Mouse (Mus musculus): ENCODE results near the gene Ppp1r13b.

Gene Ppp1r13b

DNA sequence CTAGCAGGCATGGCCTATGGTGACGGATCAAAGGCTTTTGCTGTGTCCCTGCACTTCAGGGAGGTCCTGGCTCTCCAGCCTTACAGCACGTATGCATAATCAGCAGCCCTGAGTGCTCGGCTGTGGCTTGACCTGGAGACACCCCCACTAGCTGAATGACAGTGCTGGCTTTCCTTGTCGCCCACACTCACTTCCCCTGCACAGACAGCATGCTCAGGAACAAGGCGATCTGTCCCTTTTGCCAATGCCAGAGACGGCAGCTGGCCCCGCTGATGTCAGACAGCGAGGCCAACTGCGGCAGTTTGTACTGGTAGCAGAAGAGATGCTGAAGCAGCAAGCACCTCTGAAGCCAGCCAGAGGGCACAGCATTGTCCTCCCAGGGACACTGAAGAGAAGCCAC, 12.1 kb upstream of the Ppp1r13b start:
- no peak for DNase-seq (ENCODE audit: low read depth in 2 of 2, low spot score in 2 of 2)

DNA sequence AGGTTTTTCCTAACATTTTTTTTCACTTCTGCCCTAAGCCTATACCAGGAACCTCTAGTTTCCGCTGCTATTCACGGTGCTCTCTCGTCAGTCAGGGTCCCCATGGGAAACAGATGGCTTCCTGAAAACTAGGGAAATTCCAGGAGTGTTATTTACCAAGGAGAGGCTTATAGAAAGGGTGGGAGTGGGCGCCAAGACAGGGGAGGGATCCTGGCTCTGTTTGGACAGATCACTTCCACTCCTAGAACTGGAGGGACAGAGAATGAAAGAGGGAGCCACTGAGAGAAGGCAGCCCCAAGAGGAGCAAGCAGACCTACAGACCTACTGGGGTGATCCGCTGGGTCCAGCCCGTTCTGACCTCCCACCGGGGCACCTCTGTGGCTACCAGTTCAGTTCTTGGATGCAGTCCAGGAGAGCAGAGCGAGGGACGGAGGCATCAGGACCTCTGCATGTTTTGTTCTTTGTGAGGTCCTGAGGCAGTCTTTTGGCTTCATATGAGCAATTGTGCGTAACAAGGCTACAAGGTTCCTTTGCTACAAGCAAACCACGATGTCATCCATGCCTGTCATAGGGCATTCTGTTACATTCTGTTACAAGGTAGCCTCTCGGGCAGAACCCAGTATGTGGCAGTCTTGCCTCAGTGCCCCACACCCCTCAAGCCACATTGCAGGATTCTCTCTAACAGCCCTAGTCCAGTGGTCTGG, 8.8 kb upstream of the Ppp1r13b start:
- DNase-seq (ENCODE audit: low read depth in 2 of 2, low spot score in 2 of 2): no peak

- DNase-seq (ENCODE audit: low read depth in 2 of 2, low spot score in 2 of 2): no peak
Observed at GRCm38 (mm10) chr12:111915781-111916180, 7.9 kb upstream of the Ppp1r13b start.

DNA sequence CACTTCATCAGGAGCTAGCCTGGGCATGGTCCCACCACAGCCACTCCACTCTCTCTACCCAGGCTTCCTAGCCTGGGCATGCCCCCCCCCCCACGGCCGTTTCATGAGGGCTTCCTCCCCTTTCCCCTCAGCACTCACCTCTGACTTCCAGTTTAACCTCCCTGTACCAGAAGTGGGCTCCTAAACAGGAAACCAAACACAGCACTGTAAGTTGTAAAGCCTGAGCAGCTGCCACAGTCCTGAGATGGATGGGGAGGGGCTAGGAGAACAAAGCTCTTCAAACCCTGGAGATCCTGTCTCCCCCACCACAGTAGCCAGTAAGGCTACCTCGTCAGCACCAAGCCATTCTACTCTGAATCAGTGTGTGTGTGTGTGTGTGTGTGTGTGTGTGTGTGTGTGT, 6.1 kb upstream of the Ppp1r13b start:
- DNase-seq (ENCODE audit: low read depth in 2 of 2, low spot score in 2 of 2): peak; percentile 40 to 42

DNA sequence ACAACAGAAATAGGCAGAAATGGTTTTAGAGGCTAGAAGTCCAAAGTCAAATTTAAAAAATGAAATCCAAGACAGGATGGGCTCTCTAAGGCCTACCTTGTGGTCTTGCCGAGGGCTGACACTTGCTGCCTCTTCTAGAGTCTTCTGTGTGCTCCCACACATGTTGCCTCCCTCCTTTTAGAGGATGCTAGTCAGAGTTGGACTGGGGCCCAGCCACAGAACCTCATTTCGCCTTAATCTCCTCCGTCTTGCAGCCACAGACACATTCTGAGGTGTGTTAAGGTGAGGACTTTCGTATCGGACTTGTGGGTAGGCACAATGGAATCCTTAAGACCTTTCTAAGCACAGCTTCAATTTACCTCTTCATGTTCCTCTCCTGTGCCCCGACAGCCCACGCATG, 4.9 kb upstream of the Ppp1r13b start:
- DNase-seq (ENCODE audit: low read depth in 2 of 2, low spot score in 2 of 2): peak; percentile 28 to 29

DNA sequence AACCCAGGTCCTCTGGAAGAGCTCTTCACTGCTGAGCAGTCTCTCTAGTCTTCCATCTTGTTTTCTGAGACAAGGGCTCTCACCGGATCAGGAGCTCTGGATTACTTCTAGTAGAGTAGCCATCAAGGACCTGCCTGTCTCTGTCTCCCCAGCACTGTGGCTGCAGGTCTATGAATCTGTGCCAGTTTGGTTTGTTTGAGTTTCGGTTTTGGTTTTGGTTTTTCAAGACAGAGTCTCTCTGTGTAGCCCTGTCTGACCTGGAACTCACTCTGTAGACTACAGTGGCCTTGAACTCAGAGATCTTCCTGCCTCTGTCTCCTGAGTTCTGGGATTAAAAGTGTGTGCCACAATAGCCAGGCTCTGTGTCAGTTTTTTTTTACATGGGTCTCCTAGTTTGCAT, 3.9 kb upstream of the Ppp1r13b start:
- DNase-seq (ENCODE audit: low read depth in 2 of 2, low spot score in 2 of 2): peak in 1 of 2 experiments; percentile 25

DNA sequence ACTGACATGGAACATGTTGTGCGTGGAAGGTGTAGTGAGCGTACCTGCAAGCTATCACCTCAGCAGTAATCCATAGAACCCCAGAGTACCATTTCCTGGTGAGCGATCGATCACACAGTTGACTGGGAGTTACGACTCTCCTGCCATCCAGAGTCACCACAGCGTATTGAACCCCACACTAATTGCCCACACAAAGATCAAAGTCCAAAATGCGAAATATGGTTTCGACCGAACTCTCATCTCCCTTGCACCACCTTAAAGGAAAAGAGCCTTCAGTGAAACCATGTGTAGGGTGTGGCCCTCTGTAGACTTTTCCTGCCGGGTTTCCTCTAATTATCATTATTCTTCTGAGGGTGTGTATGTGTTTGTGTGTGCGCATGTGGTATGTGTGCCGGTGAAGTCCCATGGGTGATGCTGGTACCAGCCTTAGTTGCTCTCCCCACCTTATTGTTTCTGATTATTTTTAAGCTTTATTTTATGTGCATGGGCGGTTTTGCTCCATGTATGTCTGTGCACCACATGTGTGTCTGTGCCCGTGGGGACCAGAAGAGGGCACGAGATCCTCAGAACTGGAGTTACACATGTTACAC, 3.4 kb upstream of the Ppp1r13b start:
- DNase-seq (ENCODE audit: low read depth in 2 of 2, low spot score in 2 of 2): no peak

DNA sequence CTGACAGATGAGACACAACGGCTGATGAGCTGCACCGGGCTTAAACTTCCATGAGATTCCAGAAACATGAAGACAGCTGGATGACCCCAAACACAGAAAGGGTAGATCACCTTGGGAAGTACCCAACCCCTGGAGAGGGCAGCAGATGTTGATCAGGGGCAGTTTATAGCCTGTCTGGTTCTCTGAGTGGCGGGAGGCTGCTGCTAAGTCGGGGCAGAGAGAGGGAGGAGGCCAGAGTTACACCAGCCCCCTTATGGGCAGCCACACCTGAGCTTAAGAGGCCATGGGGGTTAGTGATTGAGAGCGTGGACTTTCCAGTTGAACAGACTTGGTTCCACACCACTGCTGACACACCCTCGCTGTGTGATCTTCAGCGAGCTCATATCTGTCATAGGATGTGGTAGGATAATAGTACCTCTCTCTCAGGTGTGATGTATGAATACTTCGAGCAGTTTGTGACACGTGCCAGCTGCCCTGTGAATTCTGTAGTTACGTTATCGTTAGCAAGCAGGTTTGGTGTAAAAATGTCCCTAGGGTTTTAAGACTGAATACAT, 1.2 kb upstream of the Ppp1r13b start:
- DNase-seq (ENCODE audit: low read depth in 2 of 2, low spot score in 2 of 2): no peak

- DNase-seq (ENCODE audit: low read depth in 2 of 2, low spot score in 2 of 2): peak; percentile 53 to 59
Observed at GRCm38 (mm10) chr12:111907421-111907891, 454 bp downstream of the Ppp1r13b start.

DNA sequence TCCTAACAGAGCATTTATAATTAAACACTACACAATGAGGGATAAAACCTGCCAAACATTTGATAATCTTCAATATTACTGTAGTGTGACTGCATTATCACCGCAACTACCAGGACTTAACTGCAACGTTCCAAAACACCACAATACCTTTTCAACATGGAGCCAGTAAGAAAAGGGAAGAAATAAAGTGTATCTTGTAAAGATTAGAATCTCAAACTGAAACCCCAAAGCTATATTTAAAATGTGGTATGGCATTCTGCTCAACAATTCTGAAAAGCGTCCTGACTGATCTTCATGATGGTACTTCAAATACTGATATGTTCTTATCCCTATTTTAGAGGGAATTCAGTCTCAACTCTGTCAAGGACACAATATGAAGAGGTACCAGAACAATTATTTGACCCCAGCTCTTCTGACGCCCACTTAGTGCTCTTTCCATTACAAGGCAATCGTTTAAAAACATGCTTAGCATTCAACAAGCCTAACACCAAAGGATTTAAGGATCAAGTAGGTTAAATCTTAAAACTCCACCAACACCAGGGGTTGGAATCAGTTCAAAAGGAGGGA, 1.5 kb downstream of the Ppp1r13b start:
- no peak for DNase-seq (ENCODE audit: low read depth in 2 of 2, low spot score in 2 of 2)

DNA sequence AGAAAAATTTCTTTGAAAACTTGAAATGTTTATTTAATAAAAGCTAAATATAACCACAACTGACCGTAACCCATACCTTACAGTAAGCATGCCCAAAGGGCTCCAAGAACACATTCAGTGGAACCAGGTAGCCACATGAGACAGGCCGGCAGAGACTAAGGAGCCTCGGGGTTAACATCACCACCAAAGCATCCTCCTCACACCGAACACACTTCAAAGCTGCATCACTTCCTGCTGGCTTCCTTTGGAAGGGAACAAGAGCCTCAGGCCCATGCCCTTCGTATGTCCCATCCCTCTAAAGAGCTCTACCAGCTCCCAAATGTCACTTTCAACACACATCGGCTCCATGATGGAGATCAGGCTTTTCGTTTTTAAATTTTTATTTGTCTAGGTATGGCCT, 5.4 kb downstream of the Ppp1r13b start:
- peak in 1 of 2 experiments; percentile 32 for DNase-seq (ENCODE audit: low read depth in 2 of 2, low spot score in 2 of 2)

DNA sequence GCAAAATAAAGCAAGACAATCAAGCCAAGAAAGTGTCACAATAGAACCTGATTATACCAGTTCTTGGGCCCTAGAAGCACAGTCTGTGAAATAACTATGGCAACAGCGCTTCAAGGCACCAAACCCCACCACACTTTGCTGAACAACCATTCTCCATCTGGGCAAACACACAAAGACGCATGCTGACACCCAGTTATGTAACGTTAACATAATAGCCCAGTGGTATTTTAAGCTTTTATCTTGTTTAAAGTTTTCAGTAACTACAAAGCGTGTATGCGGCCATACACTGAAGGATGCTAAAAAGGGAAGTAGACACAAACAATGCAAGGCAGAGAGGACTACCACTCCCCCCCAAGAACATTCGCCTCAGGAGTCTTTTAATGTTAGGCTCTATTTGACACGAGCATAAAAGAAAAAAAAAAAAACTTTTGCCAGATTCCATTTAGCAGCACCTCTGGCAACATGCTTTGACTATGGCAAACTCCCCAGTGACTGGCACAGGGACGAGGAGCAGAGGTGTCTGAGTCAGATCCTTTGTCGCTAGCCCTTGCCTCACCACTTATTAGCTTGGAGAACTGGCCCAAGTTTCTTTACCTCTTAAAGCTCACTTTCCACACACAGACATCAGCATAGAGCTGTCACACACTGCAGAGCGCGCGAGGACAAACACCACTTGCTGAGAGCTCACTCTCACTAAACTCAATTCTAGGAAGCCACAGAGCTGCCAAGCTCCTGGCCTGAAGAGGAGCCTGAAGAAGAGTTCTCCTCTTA, 6.6 kb downstream of the Ppp1r13b start:
- DNase-seq (ENCODE audit: low read depth in 2 of 2, low spot score in 2 of 2): no peak

DNA sequence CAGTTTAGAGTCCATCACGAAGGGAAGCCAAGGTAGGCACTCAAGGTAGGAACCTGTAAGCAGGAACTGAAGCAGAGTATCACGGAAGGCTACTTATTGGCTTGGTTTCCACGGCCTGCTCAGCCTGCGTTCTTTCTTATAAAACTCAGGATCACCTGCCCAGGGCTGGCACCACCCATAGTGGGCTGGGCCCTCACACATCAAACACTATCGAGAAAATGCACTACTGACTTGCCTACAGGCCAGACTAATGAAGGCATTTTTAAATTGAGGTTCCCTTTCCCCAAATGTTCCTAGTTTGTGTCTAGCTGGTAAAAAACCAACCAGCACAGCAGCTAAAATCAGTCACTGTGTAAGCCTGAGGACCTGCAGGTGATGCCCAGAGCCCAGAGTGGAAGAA, 8.3 kb downstream of the Ppp1r13b start:
- DNase-seq (ENCODE audit: low read depth in 2 of 2, low spot score in 2 of 2): no peak

DNA sequence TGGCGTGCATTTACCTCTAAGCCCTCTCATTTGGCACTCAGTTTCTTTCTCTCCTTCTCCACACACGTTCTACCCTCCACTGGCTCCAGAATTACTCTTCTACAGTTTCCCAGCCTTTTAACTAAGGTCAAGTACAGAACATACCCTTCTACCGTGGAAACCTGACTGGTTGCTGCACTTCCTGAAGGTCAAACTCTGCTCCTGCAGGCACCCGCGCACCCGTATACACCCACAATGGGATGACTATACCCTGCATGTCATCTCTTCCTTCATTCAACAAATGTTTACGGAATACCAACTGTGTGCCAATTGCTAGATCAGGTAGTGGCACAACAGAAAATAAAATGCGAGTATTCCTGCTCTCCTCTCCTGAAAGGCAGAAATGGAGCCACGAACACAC, 9.2 kb downstream of the Ppp1r13b start:
- DNase-seq (ENCODE audit: low read depth in 2 of 2, low spot score in 2 of 2): no peak

DNA sequence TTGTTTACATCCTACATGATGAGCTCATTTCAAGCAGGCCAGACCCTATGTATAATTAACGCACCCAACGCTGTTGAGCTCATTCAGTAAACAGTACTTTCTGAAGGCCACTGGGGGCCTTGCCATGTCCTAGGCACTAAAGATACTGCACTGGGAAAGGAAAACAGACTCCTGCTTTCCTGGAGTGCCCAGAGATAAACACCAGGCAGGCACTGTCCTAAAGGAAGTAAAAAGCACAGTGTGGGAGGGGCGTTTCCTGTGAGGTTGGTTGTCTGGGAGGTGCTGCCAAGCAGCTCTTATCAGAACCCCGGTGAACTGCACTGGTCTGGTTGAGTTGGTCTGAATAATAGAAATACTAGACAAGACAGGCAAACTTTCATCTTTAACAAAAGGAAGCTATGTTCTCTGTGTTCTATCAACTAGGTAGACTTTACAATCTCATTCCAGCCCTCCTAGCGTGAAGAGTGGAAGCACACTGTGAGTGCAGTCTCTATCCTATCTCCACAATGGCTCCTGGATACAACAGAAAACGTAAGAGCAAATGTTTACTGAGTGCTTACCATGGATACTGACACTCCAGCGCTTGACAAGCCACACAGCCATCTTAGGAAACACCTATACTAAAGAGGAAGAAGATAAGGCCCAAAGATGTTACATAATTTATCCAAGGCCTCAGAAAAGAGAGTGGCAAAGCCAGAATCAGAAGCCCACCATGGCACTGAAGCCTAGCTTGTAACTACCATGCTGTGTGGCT, 10.8 kb downstream of the Ppp1r13b start:
- DNase-seq (ENCODE audit: low read depth in 2 of 2, low spot score in 2 of 2): no peak

- DNase-seq (ENCODE audit: low read depth in 2 of 2, low spot score in 2 of 2): no peak
Observed at GRCm38 (mm10) chr12:111894082-111894481, 13.8 kb downstream of the Ppp1r13b start.

- no peak for DNase-seq (ENCODE audit: low read depth in 2 of 2, low spot score in 2 of 2)
Observed at GRCm38 (mm10) chr12:111892981-111893380, 14.9 kb downstream of the Ppp1r13b start.

DNA sequence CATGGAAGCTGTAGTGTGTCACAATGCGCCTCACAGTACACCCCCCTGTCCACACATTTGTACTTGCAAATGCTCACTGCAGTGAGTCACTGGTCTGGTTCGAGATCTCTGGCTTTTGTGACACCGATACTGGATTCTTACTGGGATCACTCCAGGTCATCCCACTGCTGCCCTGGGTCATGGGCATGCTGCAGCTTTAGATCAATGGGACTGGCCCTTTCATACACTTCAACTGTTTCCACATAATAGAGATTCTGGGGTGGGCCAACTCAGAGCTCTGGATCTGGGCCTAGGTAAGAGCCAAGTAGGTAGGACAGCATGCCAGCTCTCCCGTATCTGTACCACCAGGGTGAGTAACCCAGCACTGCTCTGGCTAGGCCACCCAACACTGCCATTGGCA, 16.1 kb downstream of the Ppp1r13b start:
- no peak for DNase-seq (ENCODE audit: low read depth in 2 of 2, low spot score in 2 of 2)

DNA sequence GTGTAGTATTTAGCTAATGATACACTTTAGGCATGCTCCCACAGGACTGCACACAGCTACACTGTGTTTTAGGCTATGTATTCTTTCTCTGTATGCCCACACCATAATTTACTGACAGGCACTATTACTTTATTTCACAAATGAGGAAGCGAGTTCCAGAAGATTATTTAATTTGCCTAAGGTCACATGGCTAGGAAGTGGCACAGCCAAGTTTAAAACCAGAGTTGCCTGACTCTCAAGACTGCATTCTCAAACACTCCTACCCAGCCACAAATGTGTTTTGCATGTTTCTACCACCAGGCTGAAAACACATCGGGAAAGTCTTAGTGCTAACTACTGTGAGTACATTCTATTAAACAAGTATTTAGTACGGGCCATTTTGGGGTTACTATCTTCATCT, 18.7 kb downstream of the Ppp1r13b start:
- DNase-seq (ENCODE audit: low read depth in 2 of 2, low spot score in 2 of 2): no peak

- DNase-seq (ENCODE audit: low read depth in 2 of 2, low spot score in 2 of 2): no peak
Observed at GRCm38 (mm10) chr12:111888303-111888864, 19.5 kb downstream of the Ppp1r13b start.
